Mouse (Mus musculus): ENCODE data around the gene Pias4. TPM values are rescaled to one million over a fixed set of nuclear protein-coding genes. Genes with fewer than 3 reads are reported as not detected.
"Not testable (repeated sequence)": the region's sequence is repeated elsewhere in the genome, so short reads cannot be mapped to it uniquely, and the experiment has no call there.

Pias4 gene
- total RNA-seq, 2 experiments from 2014 or later, result 15.6 to 17.4 TPM

GRCm38 (mm10) chr10:81175936-81176465 is 8.3 kb upstream of the Pias4 start:
- intact Hi-C loops (cut with DNase I), result loop anchor here (5.0 kb wide), 1 partner anchor 159 kb away; no protein-coding TSS in a partner anchor
- no peak for DNase-seq (ENCODE audit: low spot score)

GRCm38 (mm10) chr10:81175345-81175701 is 7.6 kb upstream of the Pias4 start:
- intact Hi-C loops (cut with DNase I), result loop anchor here (5.0 kb wide), 1 partner anchor 158 kb away; no protein-coding TSS in a partner anchor
- not testable (repeated sequence) for DNase-seq (ENCODE audit: low spot score)

GRCm38 (mm10) chr10:81174617-81175344 is 7.1 kb upstream of the Pias4 start:
- intact Hi-C loops (cut with DNase I), result loop anchor here (5.0 kb wide), 2 partner anchors 87 to 157 kb away; no protein-coding TSS in a partner anchor
- DNase-seq (ENCODE audit: low spot score), result peak; percentile 77

GRCm38 (mm10) chr10:81173132-81173531 is 5.4 kb upstream of the Pias4 start:
- intact Hi-C loops (cut with DNase I), result loop anchor here (5.0 kb wide), 1 partner anchor 86 kb away; no protein-coding TSS in a partner anchor
- DNase-seq (ENCODE audit: low spot score), result peak; percentile 56

GRCm38 (mm10) chr10:81169411-81169900 is 1.7 kb upstream of the Pias4 start:
- intact Hi-C loops (cut with DNase I); DNase-seq (ENCODE audit: low spot score): not testable (repeated sequence)

- intact Hi-C loops (cut with DNase I), result no loop called here
- DNase-seq (ENCODE audit: low spot score), result peak; percentile 79
Observed at GRCm38 (mm10) chr10:81168521-81169244, 960 bp upstream of the Pias4 start.

GRCm38 (mm10) chr10:81168087-81168431 is 336 bp upstream of the Pias4 start:
- intact Hi-C loops (cut with DNase I), result no loop called here
- no peak for DNase-seq (ENCODE audit: low spot score)

- DNase-seq (ENCODE audit: low spot score), result no peak
- intact Hi-C loops (cut with DNase I), result no loop called here
Observed at GRCm38 (mm10) chr10:81165118-81165517, 2.6 kb downstream of the Pias4 start.

GRCm38 (mm10) chr10:81162318-81162652 is 5.4 kb downstream of the Pias4 start:
- no peak for DNase-seq (ENCODE audit: low spot score)
- intact Hi-C loops (cut with DNase I), result no loop called here

- intact Hi-C loops (cut with DNase I), result no loop called here
- DNase-seq (ENCODE audit: low spot score), result no peak
Observed at GRCm38 (mm10) chr10:81161602-81162317, 6.0 kb downstream of the Pias4 start.

- DNase-seq (ENCODE audit: low spot score), result no peak
- intact Hi-C loops (cut with DNase I), result no loop called here
Observed at GRCm38 (mm10) chr10:81154736-81155135, 13.0 kb downstream of the Pias4 start.

GRCm38 (mm10) chr10:81154313-81154712 is 13.4 kb downstream of the Pias4 start:
- DNase-seq (ENCODE audit: low spot score), result no peak
- intact Hi-C loops (cut with DNase I), result no loop called here

GRCm38 (mm10) chr10:81152609-81153008 is 15.1 kb downstream of the Pias4 start:
- intact Hi-C loops (cut with DNase I), result no loop called here
- no peak for DNase-seq (ENCODE audit: low spot score)

GRCm38 (mm10) chr10:81151261-81151660 is 16.5 kb downstream of the Pias4 start:
- no peak for DNase-seq (ENCODE audit: low spot score)
- intact Hi-C loops (cut with DNase I), result no loop called here

- intact Hi-C loops (cut with DNase I), result no loop called here
- DNase-seq (ENCODE audit: low spot score), result no peak
Observed at GRCm38 (mm10) chr10:81146296-81146695, 21.4 kb downstream of the Pias4 start.

GRCm38 (mm10) chr10:81145778-81146177 is 21.9 kb downstream of the Pias4 start:
- no peak for DNase-seq (ENCODE audit: low spot score)
- intact Hi-C loops (cut with DNase I), result no loop called here

- no peak for DNase-seq (ENCODE audit: low spot score)
Observed at GRCm38 (mm10) chr10:81145307-81145706, 22.4 kb downstream of the Pias4 start.

GRCm38 (mm10) chr10:81144667-81145066 is 23.1 kb downstream of the Pias4 start:
- intact Hi-C loops (cut with DNase I), result no loop called here
- peak; percentile 49 for DNase-seq (ENCODE audit: low spot score)

More at GRCm38 (mm10) chr10:81145307-81145706, 22.4 kb downstream of the Pias4 start:
- intact Hi-C loops (cut with DNase I), result no loop called here

- DNase-seq (ENCODE audit: low spot score), result no peak
- intact Hi-C loops (cut with DNase I), result no loop called here
Observed at GRCm38 (mm10) chr10:81143845-81144437, 23.8 kb downstream of the Pias4 start.

- intact Hi-C loops (cut with DNase I), result no loop called here
- no peak for DNase-seq (ENCODE audit: low spot score)
Observed at GRCm38 (mm10) chr10:81143157-81143633, 24.5 kb downstream of the Pias4 start.

Data from heart, postnatal 25 days (tissue).